Mouse (Mus musculus) heart, embryonic 15.5 days (tissue): Measurements from ENCODE around the gene Gm10645. TPM values are rescaled to one million over a fixed set of nuclear protein-coding genes. Genes with fewer than 3 reads are reported as not detected.

ENCODE experiments used
- ATAC-seq: fragments of 200-750 bp; cut with Nextera tagmentation; replicated peaks from 2 replicates; pipeline ENCODE4 v1.8.0; 2017; ENCODE audit warnings: low read depth, moderate TSS enrichment; ENCODE audit not compliant: insufficient number of reproducible peaks, insufficient read depth, low FRiP score
- H3K27ac ChIP-seq: fragments of 300-500 bp; sonication (generic); 2 replicates; pipeline ENCODE4 v1.5.1; 2015; ENCODE audit warnings: mild to moderate bottlenecking, inconsistent platforms
- H3K27me3 ChIP-seq: fragments of 300-500 bp; sonication (generic); 2 replicates; pipeline ENCODE4 v1.6.1; 2015; ENCODE audit warnings: inconsistent platforms
- H3K36me3 ChIP-seq: fragments of 300-500 bp; sonication (generic); 2 replicates; pipeline ENCODE4 v1.6.1; 2015; ENCODE audit warnings: mild to moderate bottlenecking, inconsistent platforms
- H3K4me1 ChIP-seq: fragments of 300-500 bp; sonication (generic); replicated peaks from 2 replicates; pipeline ENCODE4 v1.6.1; 2015; ENCODE audit warnings: inconsistent platforms
- H3K4me2 ChIP-seq: fragments of 300-500 bp; sonication (generic); 2 replicates; pipeline ENCODE4 v1.6.1; 2015; ENCODE audit warnings: inconsistent platforms, mild to moderate bottlenecking, moderate library complexity
- H3K4me3 ChIP-seq: fragments of 300-500 bp; sonication (generic); 2 replicates; pipeline ENCODE4 v1.5.1; 2015; ENCODE audit warnings: mild to moderate bottlenecking, inconsistent platforms
- H3K9ac ChIP-seq: fragments of 300-500 bp; sonication (generic); 2 replicates; pipeline ENCODE4 v1.6.1; 2015; ENCODE audit warnings: mild to moderate bottlenecking, inconsistent platforms
- H3K9me3 ChIP-seq: fragments of 300-500 bp; sonication (generic); replicated peaks from 2 replicates; pipeline ENCODE4 v1.6.1; 2016; ENCODE audit warnings: inconsistent platforms
- WGBS: fragments of 180-500 bp; shearing (Covaris S2); methylation state at CpG from one replicate; pipeline ENCODE4 v1.1.7; 2015; ENCODE audit warnings: mixed read lengths; 5-methylcytosine and 5-hydroxymethylcytosine counted together
- polyA plus RNA-seq: library from polyadenylated mRNA; unstranded; fragments of >200 nt; fragmentation: Nextera tagmentation; extraction: Ambion mirVana; gene quantifications from 2 replicates; pipeline ENCODE4 v1.2.1, GENCODE M21; 2015

The Gm10645 gene
- polyA plus RNA-seq, 1 experiment from 2014 or later: 0.45 TPM

- H3K27me3 ChIP-seq: no peaks in the 10 kb centered on the region
- H3K9me3 ChIP-seq: no peaks in the 10 kb centered on the region
- H3K4me1 ChIP-seq: peaks cover 6% of the 10 kb centered on the region
- WGBS: 94% methylated on average over 10 of the region's 10 CpGs
- no peak overlapping the region for H3K27ac ChIP-seq
- ATAC-seq: no peak
- H3K4me2 ChIP-seq: no peak overlapping the region
- H3K9ac ChIP-seq: no peak overlapping the region
- no peak overlapping the region for H3K4me3 ChIP-seq
- H3K36me3 ChIP-seq: no peaks in the 10 kb centered on the region
Observed at GRCm38 (mm10) chr8:83187363-83187962, 21.5 kb upstream of the Gm10645 start.

GRCm38 (mm10) chr8:83186376-83186775, 20.4 kb upstream of the Gm10645 start:
- no peak overlapping the region for H3K27ac ChIP-seq
- 29% methylated on average over 6 of the region's 6 CpGs for WGBS
- H3K27me3 ChIP-seq: no peaks in the 10 kb centered on the region
- peaks cover 6% of the 10 kb centered on the region for H3K4me1 ChIP-seq
- no peak overlapping the region for H3K9ac ChIP-seq
- H3K4me2 ChIP-seq: no peak overlapping the region
- H3K36me3 ChIP-seq: no peaks in the 10 kb centered on the region
- no peak; the same call in 1 of the 2 replicates for ATAC-seq
- no peak overlapping the region for H3K4me3 ChIP-seq
- no peaks in the 10 kb centered on the region for H3K9me3 ChIP-seq

GRCm38 (mm10) chr8:83182784-83183183, 16.8 kb upstream of the Gm10645 start:
- no peak overlapping the region for H3K4me3 ChIP-seq
- no peak; the same call in 1 of the 2 replicates for ATAC-seq
- no peak overlapping the region for H3K4me2 ChIP-seq
- no peak overlapping the region for H3K9ac ChIP-seq
- no peaks in the 10 kb centered on the region for H3K9me3 ChIP-seq
- H3K27me3 ChIP-seq: no peaks in the 10 kb centered on the region
- H3K36me3 ChIP-seq: no peaks in the 10 kb centered on the region
- H3K27ac ChIP-seq: no peak overlapping the region
- peaks cover 14% of the 10 kb centered on the region for H3K4me1 ChIP-seq
- 65% methylated on average over 5 of the region's 5 CpGs for whole genome bisulfite sequencing

- Histone ChIP-seq H3K36me3 (no peaks in the 10 kb centered on the region), H3K4me2 (no peak overlapping the region), H3K27ac (no peak overlapping the region), H3K9me3 (no peaks in the 10 kb centered on the region), H3K9ac (no peak overlapping the region), H3K27me3 (no peaks in the 10 kb centered on the region), H3K4me1 (peaks cover 17% of the 10 kb centered on the region), H3K4me3 (no peak overlapping the region)
- no peak for ATAC-seq
- 72% methylated on average over 6 of the region's 6 CpGs for WGBS
Observed at GRCm38 (mm10) chr8:83181851-83182482, 16.0 kb upstream of the Gm10645 start.

GRCm38 (mm10) chr8:83178228-83178742, 12.3 kb upstream of the Gm10645 start:
- Histone ChIP-seq H3K27ac (no peak overlapping the region), H3K4me3 (no peak overlapping the region), H3K4me2 (peak overlapping the region; percentile 4; the same call in 1 of the 2 replicates), H3K4me1 (peaks cover 14% of the 10 kb centered on the region), H3K27me3 (no peaks in the 10 kb centered on the region), H3K9me3 (no peaks in the 10 kb centered on the region), H3K36me3 (no peaks in the 10 kb centered on the region), H3K9ac (no peak overlapping the region)
- no peak for ATAC-seq
- 9% methylated on average over 9 of the region's 9 CpGs for WGBS

- Histone ChIP-seq H3K4me2 (peak overlapping the region; percentile 4; the same call in 1 of the 2 replicates), H3K36me3 (no peaks in the 10 kb centered on the region), H3K4me1 (peaks cover 10% of the 10 kb centered on the region), H3K27ac (no peak overlapping the region), H3K9me3 (no peaks in the 10 kb centered on the region), H3K27me3 (no peaks in the 10 kb centered on the region), H3K4me3 (no peak overlapping the region), H3K9ac (no peak overlapping the region)
- ATAC-seq: no peak
- 25% methylated on average over 11 of the region's 11 CpGs for WGBS
Observed at GRCm38 (mm10) chr8:83177317-83178195, 11.6 kb upstream of the Gm10645 start.

GRCm38 (mm10) chr8:83176785-83177184, 10.8 kb upstream of the Gm10645 start:
- Histone ChIP-seq H3K36me3 (no peaks in the 10 kb centered on the region), H3K27ac (no peak overlapping the region), H3K9me3 (no peaks in the 10 kb centered on the region), H3K4me2 (no peak overlapping the region), H3K4me3 (no peak overlapping the region), H3K9ac (no peak overlapping the region), H3K27me3 (no peaks in the 10 kb centered on the region), H3K4me1 (peaks cover 10% of the 10 kb centered on the region)
- ATAC-seq: no peak
- 25% methylated on average over 2 of the region's 2 CpGs for WGBS

- ATAC-seq: no peak
- no peaks in the 10 kb centered on the region for H3K9me3 ChIP-seq
- H3K4me3 ChIP-seq: no peak overlapping the region
- H3K9ac ChIP-seq: no peak overlapping the region
- peaks cover 10% of the 10 kb centered on the region for H3K4me1 ChIP-seq
- no peak overlapping the region for H3K4me2 ChIP-seq
- H3K27me3 ChIP-seq: no peaks in the 10 kb centered on the region
- H3K36me3 ChIP-seq: no peaks in the 10 kb centered on the region
- WGBS: 66% methylated on average over 10 of the region's 10 CpGs
- H3K27ac ChIP-seq: no peak overlapping the region
Observed at GRCm38 (mm10) chr8:83175680-83176079, 9.7 kb upstream of the Gm10645 start.

- Histone ChIP-seq H3K36me3 (no peaks in the 10 kb centered on the region), H3K4me3 (no peak overlapping the region), H3K27me3 (peaks cover 10% of the 10 kb centered on the region; the same call in 1 of the 2 replicates), H3K4me2 (no peak overlapping the region), H3K4me1 (no peaks in the 10 kb centered on the region), H3K9ac (no peak overlapping the region), H3K9me3 (no peaks in the 10 kb centered on the region), H3K27ac (no peak overlapping the region)
- no peak for ATAC-seq
- WGBS: 52% methylated on average over 6 of the region's 6 CpGs
Observed at GRCm38 (mm10) chr8:83170894-83171293, 4.9 kb upstream of the Gm10645 start.

- Histone ChIP-seq H3K4me2 (no peak overlapping the region), H3K27me3 (peaks cover 10% of the 10 kb centered on the region; the same call in 1 of the 2 replicates), H3K9me3 (no peaks in the 10 kb centered on the region), H3K27ac (no peak overlapping the region), H3K4me3 (no peak overlapping the region), H3K4me1 (peaks cover 5% of the 10 kb centered on the region), H3K9ac (no peak overlapping the region), H3K36me3 (no peaks in the 10 kb centered on the region)
- no peak for ATAC-seq
- 92% methylated on average over 2 of the region's 2 CpGs for WGBS
Observed at GRCm38 (mm10) chr8:83169709-83170108, 3.7 kb upstream of the Gm10645 start.

GRCm38 (mm10) chr8:83169127-83169526, 3.2 kb upstream of the Gm10645 start:
- no peak for ATAC-seq
- WGBS: 81% methylated on average over 3 of the region's 3 CpGs
- no peaks in the 10 kb centered on the region for H3K36me3 ChIP-seq
- no peak overlapping the region for H3K4me3 ChIP-seq
- no peak overlapping the region for H3K4me2 ChIP-seq
- no peaks in the 10 kb centered on the region for H3K9me3 ChIP-seq
- H3K9ac ChIP-seq: no peak overlapping the region
- peaks cover 5% of the 10 kb centered on the region for H3K4me1 ChIP-seq
- peaks cover 12% of the 10 kb centered on the region for H3K27me3 ChIP-seq
- no peak overlapping the region for H3K27ac ChIP-seq
